Mouse (Mus musculus) R1 (cell line): ENCODE data around the gene Scamp5.

Source experiments
- DNase-seq: peaks from one replicate; pipeline ENCODE4 v3.0.0-alpha.2; 2018; ENCODE audit warnings: low read depth, low spot score

The Scamp5 gene

GRCm38 (mm10) chr9:57467896-57468549 lies at the start of gene Scamp5:
Scamp5 (minus strand) TSS chr9:57468060.
- peak; percentile 96 for DNase-seq

- peak; percentile 82 for DNase-seq
Measured at GRCm38 (mm10) chr9:57517113-57517512, 49.3 kb upstream of the Scamp5 start.

GRCm38 (mm10) chr9:57510577-57510976 lies 42.7 kb upstream of the Scamp5 start:
- DNase-seq, result peak; percentile 86

GRCm38 (mm10) chr9:57505700-57506099 lies 37.8 kb upstream of the Scamp5 start:
- peak; percentile 57 for DNase-seq

GRCm38 (mm10) chr9:57504891-57505290 lies 37.0 kb upstream of the Scamp5 start:
- DNase-seq, result no peak

- peak; percentile 91 for DNase-seq
Measured at GRCm38 (mm10) chr9:57504381-57504700, 36.5 kb upstream of the Scamp5 start.

GRCm38 (mm10) chr9:57503622-57504380 lies 35.9 kb upstream of the Scamp5 start, which contains the start of gene Rpp25:
Rpp25 (plus strand) TSS chr9:57504026.
- DNase-seq, result peak; percentile 94

GRCm38 (mm10) chr9:57502911-57503621 lies 35.2 kb upstream of the Scamp5 start:
- DNase-seq, result peak; percentile 67

GRCm38 (mm10) chr9:57501861-57502260 lies 34.0 kb upstream of the Scamp5 start:
- peak; percentile 27 for DNase-seq

- peak; percentile 19 for DNase-seq
Measured at GRCm38 (mm10) chr9:57501452-57501851, 33.6 kb upstream of the Scamp5 start.

GRCm38 (mm10) chr9:57498536-57498935 lies 30.7 kb upstream of the Scamp5 start:
- DNase-seq, result no peak

- no peak for DNase-seq
Measured at GRCm38 (mm10) chr9:57497236-57497635, 29.4 kb upstream of the Scamp5 start.

- DNase-seq, result peak; percentile 93
Measured at GRCm38 (mm10) chr9:57494970-57495369, 27.1 kb upstream of the Scamp5 start.

GRCm38 (mm10) chr9:57493532-57493931 lies 25.7 kb upstream of the Scamp5 start:
- DNase-seq, result no peak

- no peak for DNase-seq
Measured at GRCm38 (mm10) chr9:57487807-57488206, 19.9 kb upstream of the Scamp5 start.

GRCm38 (mm10) chr9:57485774-57486173 lies 17.9 kb upstream of the Scamp5 start:
- DNase-seq, result peak; percentile 88

- DNase-seq, result no peak
Measured at GRCm38 (mm10) chr9:57468914-57469313, 1.1 kb upstream of the Scamp5 start.

- peak; percentile 76 for DNase-seq
Measured at GRCm38 (mm10) chr9:57467271-57467771, 539 bp downstream of the Scamp5 start.

GRCm38 (mm10) chr9:57466101-57466500 lies 1.8 kb downstream of the Scamp5 start:
- DNase-seq, result no peak

- peak; percentile 72 for DNase-seq
Measured at GRCm38 (mm10) chr9:57462866-57463265, 5.0 kb downstream of the Scamp5 start.

- peak; percentile 67 for DNase-seq
Measured at GRCm38 (mm10) chr9:57459707-57460106, 8.2 kb downstream of the Scamp5 start.

- DNase-seq, result peak; percentile 83
Measured at GRCm38 (mm10) chr9:57453516-57453915, 14.3 kb downstream of the Scamp5 start.
